Mouse (Mus musculus): ENCODE measurements around the gene Bbx.

The Bbx gene

GRCm38 (mm10) chr16:50432062-50432878, at the start of gene Bbx:
Gene Bbx (minus strand): TSS chr16:50432390.
- DNase-seq (ENCODE audit: low read depth, low spot score): peak; percentile 89

DNA sequence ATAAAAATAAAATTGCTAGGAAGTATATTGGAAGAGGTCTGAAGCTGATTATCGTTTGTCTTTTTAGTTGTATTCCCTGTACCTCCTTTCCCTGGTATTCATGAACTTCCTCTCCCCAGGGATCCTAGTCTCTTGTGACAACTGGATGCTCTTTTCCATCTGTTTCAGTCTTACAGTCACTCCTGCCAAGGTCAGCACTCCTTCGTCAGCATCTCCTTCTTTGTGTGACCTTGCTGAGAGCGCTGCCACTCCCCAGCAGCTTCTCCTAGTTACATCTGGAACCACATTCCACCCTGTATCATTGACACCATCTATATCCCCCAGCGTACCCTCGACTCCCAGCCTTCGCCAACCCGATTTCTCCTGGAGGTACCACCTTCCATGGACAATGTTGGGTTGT, 49.7 kb upstream of the Bbx start:
- no peak for DNase-seq (ENCODE audit: low read depth, low spot score)

DNA sequence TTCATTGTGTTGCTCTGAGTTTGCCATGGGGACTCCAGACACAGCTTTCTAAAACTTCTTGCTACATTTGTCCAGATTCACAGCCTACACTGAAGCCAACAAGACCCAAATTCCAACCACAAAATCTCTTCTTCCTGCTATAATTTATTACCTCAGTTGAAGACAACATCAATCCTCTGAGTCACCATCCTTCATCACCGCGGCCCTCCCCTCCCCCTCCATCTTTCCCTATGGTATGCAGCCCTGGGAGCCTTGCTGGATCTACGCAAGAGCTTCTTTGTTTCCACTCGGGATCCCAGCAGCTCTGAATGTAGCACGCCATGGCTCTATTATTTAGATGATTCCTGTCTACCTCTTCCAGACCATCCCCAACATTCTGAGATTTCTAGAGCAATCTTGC, 49.2 kb upstream of the Bbx start:
- no peak for DNase-seq (ENCODE audit: low read depth, low spot score)

DNA sequence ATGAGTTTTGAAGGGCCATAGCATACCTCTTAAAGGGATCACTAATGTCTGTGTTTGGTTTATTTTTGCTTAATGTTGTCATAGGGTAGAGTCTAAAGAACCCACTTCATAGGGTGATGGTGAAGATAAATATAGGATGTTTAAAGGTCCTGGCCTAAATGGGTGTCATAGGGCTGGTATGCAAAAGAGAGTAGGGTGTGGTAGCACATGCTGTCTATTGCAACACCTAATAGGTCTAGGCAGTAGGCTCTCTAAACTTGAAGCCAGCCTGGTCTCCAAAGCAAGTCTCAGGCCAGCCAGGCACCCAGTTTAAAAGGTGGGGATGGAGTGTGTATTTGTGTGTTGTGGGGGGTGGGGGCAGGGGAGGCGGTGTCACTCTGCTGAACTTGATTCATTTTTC, 46.5 kb upstream of the Bbx start:
- no peak for DNase-seq (ENCODE audit: low read depth, low spot score)

GRCm38 (mm10) chr16:50477628-50478027, 45.4 kb upstream of the Bbx start:
- no peak for DNase-seq (ENCODE audit: low read depth, low spot score)

GRCm38 (mm10) chr16:50462226-50462870, 30.2 kb upstream of the Bbx start:
- DNase-seq (ENCODE audit: low read depth, low spot score): no peak

DNA sequence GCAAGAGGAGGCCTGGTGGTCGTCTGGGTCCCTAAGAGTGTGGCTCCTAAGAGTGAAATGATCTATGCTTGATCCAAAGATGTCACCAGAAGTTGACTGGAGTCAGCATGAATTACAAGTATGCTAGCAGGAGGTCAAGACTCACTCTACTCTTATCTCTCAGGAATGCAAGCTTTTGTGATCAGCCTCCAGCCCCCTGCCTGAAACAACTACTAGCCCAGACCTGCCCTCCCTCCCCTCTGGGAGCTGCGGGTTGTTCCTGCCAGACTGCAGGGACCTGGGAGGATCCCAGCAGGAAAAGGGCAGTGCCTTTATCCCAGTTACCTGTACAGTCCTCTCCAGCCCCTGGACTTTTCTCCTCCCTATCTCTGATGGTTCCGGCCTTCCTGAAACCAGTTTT, 27.0 kb upstream of the Bbx start:
- no peak for DNase-seq (ENCODE audit: low read depth, low spot score)

DNA sequence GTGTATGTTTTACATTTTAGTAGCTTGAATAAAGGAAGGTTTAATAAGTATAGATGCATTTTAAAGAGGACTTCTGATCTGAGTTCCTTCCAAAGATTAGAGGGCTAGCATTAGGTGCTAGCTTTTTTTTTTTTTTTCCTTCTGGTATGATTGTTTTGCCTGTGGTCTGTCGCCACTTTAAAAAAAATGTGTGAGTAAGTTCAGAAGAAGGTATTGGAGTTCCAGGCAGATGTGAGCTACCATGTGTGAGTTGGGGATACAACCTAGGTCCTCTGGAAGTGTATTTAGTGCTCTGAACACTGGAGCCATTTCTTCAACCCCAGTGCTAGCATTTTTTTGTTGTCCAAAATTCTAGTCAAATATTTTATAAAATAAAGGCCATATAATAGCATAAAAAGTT, 23.9 kb upstream of the Bbx start:
- DNase-seq (ENCODE audit: low read depth, low spot score): no peak

DNA sequence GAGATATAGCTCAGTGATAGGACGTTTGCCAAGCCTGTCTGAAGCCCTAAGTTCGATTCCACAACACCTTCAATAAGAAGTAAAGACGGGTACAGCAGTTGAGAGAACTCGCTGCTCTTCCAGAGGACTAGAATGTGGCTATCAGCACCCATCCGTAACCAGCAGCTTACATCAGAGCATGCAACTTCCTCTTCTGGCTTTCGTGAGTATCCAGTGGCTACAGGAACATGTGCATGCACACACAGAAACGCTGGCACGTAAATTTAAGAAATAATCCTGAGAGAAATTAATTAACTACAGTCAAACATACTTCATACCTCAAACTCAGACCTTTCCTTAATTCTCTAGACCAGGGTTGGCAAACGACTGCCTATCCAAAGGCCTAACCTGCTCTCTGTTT, 16.9 kb upstream of the Bbx start:
- DNase-seq (ENCODE audit: low read depth, low spot score): no peak

DNA sequence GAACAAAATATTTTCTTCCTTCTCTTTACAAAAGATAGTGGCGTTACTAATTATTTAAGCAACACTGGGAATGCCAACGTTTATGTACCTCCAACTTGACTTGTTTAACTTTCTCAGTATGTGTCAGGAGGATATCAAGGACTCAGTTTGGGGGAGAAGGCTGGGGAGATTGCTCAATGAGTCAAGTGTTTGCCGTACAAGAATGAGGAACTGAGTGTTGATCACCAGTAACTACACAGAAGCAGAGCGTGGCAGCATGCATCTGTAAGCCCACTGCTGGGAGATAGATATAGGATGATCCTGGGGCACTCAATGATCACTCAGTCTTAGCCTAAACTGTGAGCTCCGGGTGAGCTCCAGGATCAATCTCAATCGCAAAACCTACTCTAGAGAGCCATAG, 12.8 kb upstream of the Bbx start:
- DNase-seq (ENCODE audit: low read depth, low spot score): no peak

- no peak for DNase-seq (ENCODE audit: low read depth, low spot score)
Observed at GRCm38 (mm10) chr16:50438816-50439215, 6.6 kb upstream of the Bbx start.

DNA sequence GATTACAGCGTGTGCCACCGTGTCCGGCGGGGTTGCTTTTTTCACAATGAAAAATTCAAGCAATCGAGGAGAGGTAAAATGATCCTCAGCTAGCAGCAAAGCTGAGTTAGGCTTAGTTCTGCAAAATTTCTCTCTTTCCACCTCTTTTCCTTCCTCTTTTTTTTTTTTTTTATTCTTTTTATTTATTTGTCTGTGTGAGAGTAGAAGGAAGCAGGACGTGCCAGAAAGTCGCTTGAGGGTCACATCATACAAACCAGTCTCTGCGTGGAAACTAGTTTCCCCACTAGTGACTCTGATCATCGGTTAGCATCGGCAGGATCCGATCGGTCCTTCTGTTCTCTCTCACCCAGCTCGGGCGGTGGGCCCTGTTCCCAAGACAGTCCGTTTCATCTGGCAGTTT, 5.6 kb upstream of the Bbx start:
- DNase-seq (ENCODE audit: low read depth, low spot score): no peak

DNA sequence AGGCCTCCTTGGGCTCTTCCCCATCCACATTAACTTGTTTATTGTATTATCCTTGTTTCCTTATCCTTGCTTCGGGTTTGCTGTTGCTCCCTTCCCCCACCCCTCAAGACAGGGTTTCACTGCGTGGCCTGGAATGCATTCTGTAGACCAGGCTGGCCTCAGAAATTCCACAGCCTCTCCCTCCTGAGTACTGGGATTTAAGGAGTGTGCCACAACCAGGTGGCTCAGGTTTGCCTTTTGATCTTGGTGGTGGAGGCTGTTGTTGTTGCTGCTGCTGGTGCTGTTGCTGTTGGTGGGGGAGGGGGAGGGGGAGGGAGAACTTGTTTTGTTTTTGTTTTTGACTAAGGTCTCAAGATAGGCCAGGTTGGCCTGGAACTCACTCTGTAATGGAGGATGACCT, 5.1 kb upstream of the Bbx start:
- DNase-seq (ENCODE audit: low read depth, low spot score): no peak

GRCm38 (mm10) chr16:50431011-50431981, 894 bp downstream of the Bbx start:
- peak; percentile 27 for DNase-seq (ENCODE audit: low read depth, low spot score)

DNA sequence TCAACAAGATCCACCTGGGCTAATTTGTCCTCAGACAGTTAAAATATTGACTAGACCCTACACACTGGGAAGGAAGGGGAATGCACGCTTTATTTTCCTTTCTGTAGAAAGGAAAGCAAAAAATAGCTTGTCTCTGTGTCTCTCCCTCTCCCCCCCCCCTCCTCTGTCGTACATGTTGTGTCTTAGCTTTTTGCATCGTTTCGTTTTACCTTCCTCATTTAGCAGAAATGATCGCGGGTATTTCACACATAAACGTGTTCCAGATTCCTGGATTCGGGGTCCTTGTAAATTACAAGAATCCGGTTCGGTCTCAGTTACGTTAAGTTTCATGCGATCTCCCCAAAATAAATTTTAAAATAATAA, 1.7 kb downstream of the Bbx start:
- no peak for DNase-seq (ENCODE audit: low read depth, low spot score)

- peak; percentile 8 for DNase-seq (ENCODE audit: low read depth, low spot score)
Observed at GRCm38 (mm10) chr16:50429692-50430514, 2.3 kb downstream of the Bbx start.

DNA sequence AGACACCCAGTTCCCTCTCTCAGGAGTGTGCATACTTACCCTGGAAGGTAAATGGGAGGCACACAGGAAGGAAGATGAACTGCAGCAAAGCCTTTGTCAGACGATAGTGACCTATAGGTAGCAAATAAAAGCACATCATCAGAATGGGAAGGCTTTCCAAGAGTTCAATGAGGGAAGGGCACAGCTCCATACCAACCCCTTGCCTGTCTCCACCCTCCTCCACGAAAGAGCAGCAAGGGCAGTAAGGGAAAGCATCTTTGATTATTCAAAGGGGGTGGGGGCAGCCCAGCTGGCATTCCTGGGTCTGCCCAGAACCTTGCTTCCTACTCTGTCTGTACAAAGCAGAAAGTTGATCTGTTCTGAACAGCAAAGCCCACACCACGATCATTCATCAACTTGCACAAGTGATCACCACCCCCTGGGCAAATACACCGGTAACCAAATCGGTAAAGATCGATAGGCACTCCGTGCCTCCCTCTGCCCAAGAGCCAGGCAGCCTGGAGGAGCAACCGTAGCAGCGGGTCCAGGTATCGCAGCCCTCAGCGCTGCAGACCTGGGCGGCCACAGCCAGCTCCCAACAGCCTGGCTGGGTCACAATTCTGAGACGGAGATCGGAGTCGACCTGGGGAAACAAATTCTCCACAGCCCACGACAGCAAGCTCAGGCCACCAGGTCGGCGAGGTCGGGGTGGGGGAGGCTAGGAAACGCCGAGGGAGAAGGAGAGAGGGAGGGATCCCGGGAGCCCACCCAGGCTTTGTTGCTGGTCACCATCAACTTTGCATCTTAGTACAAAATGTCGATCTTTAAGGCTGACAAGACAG, 3.1 kb downstream of the Bbx start:
- no peak for DNase-seq (ENCODE audit: low read depth, low spot score)

DNA sequence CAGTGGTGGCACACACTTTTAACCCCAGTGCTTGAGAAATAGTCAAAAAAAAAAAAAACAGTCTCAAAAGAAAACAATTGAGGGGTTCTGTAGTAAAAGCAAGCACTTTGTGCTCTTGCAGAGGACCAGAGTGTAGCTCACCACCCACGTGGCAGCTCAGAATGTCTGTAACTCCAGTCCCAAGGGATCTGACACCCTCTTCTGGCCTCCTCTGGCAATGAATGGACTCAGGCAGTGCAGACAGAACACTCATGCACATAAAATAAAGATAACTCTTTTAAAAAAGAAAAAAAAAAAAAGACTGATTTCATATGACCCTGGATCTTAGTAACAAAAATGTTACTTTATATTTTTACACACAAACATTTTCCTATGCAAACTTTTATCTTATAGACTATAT, 12.1 kb downstream of the Bbx start:
- DNase-seq (ENCODE audit: low read depth, low spot score): no peak

DNA sequence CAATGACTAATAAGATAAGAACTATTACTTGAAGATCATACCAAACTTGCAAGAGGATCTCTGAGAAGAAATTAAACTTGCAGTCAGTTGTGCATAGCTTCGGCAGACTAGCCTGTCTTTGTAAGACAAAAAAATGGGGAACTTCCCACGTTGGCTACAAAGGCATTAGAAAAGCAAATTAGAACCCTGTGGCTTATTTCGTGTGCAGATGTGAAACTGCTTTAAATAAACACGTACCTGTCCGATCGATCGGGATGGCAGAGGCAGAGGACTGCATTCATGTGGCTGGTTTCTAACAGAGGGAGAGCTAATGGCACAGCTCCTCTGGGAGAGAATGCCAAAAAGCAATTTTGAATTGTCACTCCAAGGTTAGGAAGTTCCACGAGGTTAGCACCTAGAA, 16.8 kb downstream of the Bbx start:
- no peak for DNase-seq (ENCODE audit: low read depth, low spot score)

GRCm38 (mm10) chr16:50402851-50403250, 29.3 kb downstream of the Bbx start:
- no peak for DNase-seq (ENCODE audit: low read depth, low spot score)

DNA sequence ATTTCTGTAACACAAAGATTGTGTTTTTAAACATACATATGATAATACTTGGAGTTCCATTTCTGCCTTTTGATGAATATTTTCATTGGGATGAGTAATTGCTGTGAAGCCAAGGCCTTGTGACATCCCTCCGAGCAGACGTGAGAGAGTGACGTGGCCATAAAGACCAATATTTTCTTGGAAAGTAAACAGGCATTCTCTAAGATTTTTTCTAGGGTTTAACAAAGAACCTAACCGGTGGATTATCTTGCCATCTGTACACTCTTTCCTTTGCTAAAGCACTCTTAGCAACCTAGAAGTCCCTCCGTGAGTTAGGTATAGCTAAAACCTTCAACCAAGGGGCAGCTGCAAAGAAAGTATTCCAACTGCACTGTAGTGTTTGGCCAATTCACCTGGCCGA, 32.4 kb downstream of the Bbx start:
- DNase-seq (ENCODE audit: low read depth, low spot score): no peak
